Comparison of ENCODE assay signal across 15 mouse cellular contexts in genomic region chr2:143018591-143019130, GRCm38 (mm10). TPM values are rescaled to one million over a fixed set of nuclear protein-coding genes. Genes with fewer than 3 reads are reported as not detected.
DNase-seq lines count a peak whose midpoint lies in the region; ATAC-seq and TF ChIP-seq lines count a peak whose summit lies in the region.
"Had no signal": no experiment of that assay in that cellular context is flagged by ENCODE, and none has a peak within 500 bp of the region (broad histone marks: within the 10 kb centered on the region; RNA-seq: fewer than 3 reads in every experiment).

No protein-coding gene starts in this region.

- no peak overlapping the region for H3K4me3 ChIP-seq in kidney, postnatal 0 days (replicated peaks; ENCODE audit: low read depth, low read length)
- H3K4me3 ChIP-seq in neural tube, embryonic 12.5 days = no peak overlapping the region
- H3K4me3 ChIP-seq in thymus, adult 2 months (ENCODE audit: control insufficient read depth, insufficient read depth, low read length) = no peak overlapping the region
- H3K4me3 ChIP-seq: gastrocnemius, adult 2 months; heart, embryonic 13.5 days had no signal

- no peaks in the 10 kb centered on the region for H3K36me3 ChIP-seq in kidney, postnatal 0 days (ENCODE audit: insufficient read depth, low read length)
- no peaks in the 10 kb centered on the region for H3K36me3 ChIP-seq in neural tube, embryonic 12.5 days
- H3K36me3 ChIP-seq in thymus, adult 2 months (ENCODE audit: control insufficient read depth, insufficient read depth, low read length) = no peaks in the 10 kb centered on the region
- H3K36me3 ChIP-seq: heart, embryonic 13.5 days had no signal

- H3K27ac ChIP-seq in kidney, postnatal 0 days = no peak overlapping the region
- H3K27ac ChIP-seq in neural tube, embryonic 12.5 days = peak overlapping the region; percentile 1; the same call in 1 of the 2 replicates
- no peak overlapping the region for H3K27ac ChIP-seq in thymus, adult 2 months (ENCODE audit: control insufficient read depth, insufficient read depth, low read length)
- H3K27ac ChIP-seq: gastrocnemius, adult 2 months; heart, embryonic 13.5 days had no signal

- no peak overlapping the region for H3K9ac ChIP-seq in kidney, postnatal 0 days (ENCODE audit: low read depth, low read length)
- H3K9ac ChIP-seq in neural tube, embryonic 12.5 days = no peak overlapping the region
- H3K9ac ChIP-seq: heart, embryonic 13.5 days had no signal

- peak overlapping the region; percentile 27; the same call in 1 of the 2 replicates for H3K4me2 ChIP-seq in kidney, postnatal 0 days (ENCODE audit: low read length)
- H3K4me2 ChIP-seq in neural tube, embryonic 12.5 days (replicated peaks) = peak overlapping the region; percentile 24; the same call in 1 of the 2 replicates
- H3K4me2 ChIP-seq: heart, embryonic 13.5 days; liver, embryonic 11.5 days had no signal

- no peaks in the 10 kb centered on the region for H3K9me3 ChIP-seq in kidney, postnatal 0 days (replicated peaks; ENCODE audit: low read length)
- H3K9me3 ChIP-seq in neural tube, embryonic 12.5 days = no peaks in the 10 kb centered on the region
- H3K9me3 ChIP-seq: heart, embryonic 13.5 days had no signal

- no peak for TF ChIP-seq CTCF in kidney, postnatal 0 days (IDR thresholded peaks at IDR 0.05; ENCODE audit: low read depth)
- no peak for TF ChIP-seq CTCF in thymus, adult 2 months (IDR thresholded peaks at IDR 0.05; ENCODE audit: borderline replicate concordance, control insufficient read depth, extremely low read depth, insufficient read depth, low read length, poor library complexity)

- 3% methylated on average over 5 of the region's 5 CpGs for WGBS in kidney, postnatal 0 days
- 5% methylated on average over 5 of the region's 5 CpGs for WGBS in neural tube, embryonic 12.5 days
- WGBS in thymus, adult 2 months = 51% methylated on average over 5 of the region's 5 CpGs

- no peaks in the 10 kb centered on the region for H3K27me3 ChIP-seq in kidney, postnatal 0 days (ENCODE audit: insufficient read depth, low read length)
- no peaks in the 10 kb centered on the region for H3K27me3 ChIP-seq in neural tube, embryonic 12.5 days (replicated peaks)
- H3K27me3 ChIP-seq in thymus, adult 2 months (ENCODE audit: control insufficient read depth, insufficient read depth, low read length) = no peaks in the 10 kb centered on the region
- H3K27me3 ChIP-seq: heart, embryonic 13.5 days had no signal

- DNase-seq in kidney, postnatal 0 days (ENCODE audit: low spot score) = peak; percentile 91
- DNase-seq in kidney, adult 18-20 months = no peak
- DNase-seq in embryo, embryonic 11.5 days (ENCODE audit: low read depth, low spot score) = peak; percentile 34
- DNase-seq in forelimb bud, embryonic 11.5 days (ENCODE audit: low read depth, low spot score) = peak; percentile 71
- DNase-seq in thymus, adult 2 months = no peak
- DNase-seq in cerebellum, adult 9-11 months = no peak
- DNase-seq: cerebellum, adult 9-10 months; gastrocnemius, adult 2 months; layer of hippocampus, adult 9-11 months had no signal

- no peak for TF ChIP-seq POLR2A in thymus, adult 2 months (IDR thresholded peaks at IDR 0.05; ENCODE audit: control insufficient read depth, extremely low read depth, insufficient read depth, low read length, poor library complexity)

- H3K4me1 ChIP-seq in kidney, postnatal 0 days (replicated peaks; ENCODE audit: insufficient read depth, low read length) = 0 out of 2 replicates have a peak, but pooled peaks cover 2% of the 10 kb centered on the region
- H3K4me1 ChIP-seq in neural tube, embryonic 12.5 days = peaks cover 21% of the 10 kb centered on the region
- H3K4me1 ChIP-seq in thymus, adult 2 months (replicated peaks; ENCODE audit: control insufficient read depth, insufficient read depth, low read length) = no peaks in the 10 kb centered on the region
- H3K4me1 ChIP-seq: heart, embryonic 13.5 days had no signal

- ATAC-seq in kidney, postnatal 0 days (replicated peaks; ENCODE audit: low FRiP score, low read depth) = peak; percentile 78
- peak; percentile 69 for ATAC-seq in neural tube, embryonic 12.5 days (ENCODE audit: low FRiP score, low read depth)
- ATAC-seq: hindbrain, embryonic 16.5 days had no signal

RNA-seq across cellular contexts. Expression of gene Snrpb2, which starts 44.2 kb away (rescaled TPM):
- 88.3 and 95.3 TPM in 2 replicates for polyA plus RNA-seq in kidney, postnatal 0 days (2015; fragmentation: Nextera tagmentation; extraction: Ambion mirVana)
- polyA plus RNA-seq in neural tube, embryonic 12.5 days (2016; fragmentation: Nextera tagmentation; extraction: Ambion mirVana) = 88.6 and 93.2 TPM in 2 replicates
- polyA plus RNA-seq in thymus, adult 2 months (2012; rRNA removed) = 7.0 and 7.5 TPM in 2 replicates

RNA-seq across cellular contexts. Expression of gene Otor, which starts 59.6 kb away (rescaled TPM):
- not detected in 2 replicates for polyA plus RNA-seq in kidney, postnatal 0 days (2015; fragmentation: Nextera tagmentation; extraction: Ambion mirVana)
- polyA plus RNA-seq in neural tube, embryonic 12.5 days (2016; fragmentation: Nextera tagmentation; extraction: Ambion mirVana) = 2.0 and 2.3 TPM in 2 replicates
- polyA plus RNA-seq in thymus, adult 2 months (2012; rRNA removed) = not detected in 2 replicates
- polyA plus RNA-seq: hindbrain, embryonic 16.5 days; spleen, adult 2 months; testis, adult 2 months had no signal

Comparison
In these comparisons a context has a peak if more than half of its experiments do, and no peak if none do; other contexts are left out.
1. DNase-seq: peak in kidney, postnatal 0 days (single experiment), embryo, embryonic 11.5 days (single experiment) and forelimb bud, embryonic 11.5 days (single experiment); none in kidney, adult 18-20 months (single experiment), thymus, adult 2 months (single experiment) and cerebellum, adult 9-11 months (single experiment).
2. RNA of gene Snrpb2, which starts 44.2 kb away (polyA plus RNA-seq): 88.3 to 95.3 TPM in kidney, postnatal 0 days and 88.6 to 93.2 TPM in neural tube, embryonic 12.5 days; 7.0 to 7.5 TPM in thymus, adult 2 months; every median in the first group is over 10 times any median in the second.